Mouse (Mus musculus): ENCODE measurements at regions not wholly inside any gene's neighbourhood (a gene's known extent, or its start where the extent isn't known, plus 50 kb on each side); places are given as distances from the start of the nearest gene placed in this dataset.

DNA sequence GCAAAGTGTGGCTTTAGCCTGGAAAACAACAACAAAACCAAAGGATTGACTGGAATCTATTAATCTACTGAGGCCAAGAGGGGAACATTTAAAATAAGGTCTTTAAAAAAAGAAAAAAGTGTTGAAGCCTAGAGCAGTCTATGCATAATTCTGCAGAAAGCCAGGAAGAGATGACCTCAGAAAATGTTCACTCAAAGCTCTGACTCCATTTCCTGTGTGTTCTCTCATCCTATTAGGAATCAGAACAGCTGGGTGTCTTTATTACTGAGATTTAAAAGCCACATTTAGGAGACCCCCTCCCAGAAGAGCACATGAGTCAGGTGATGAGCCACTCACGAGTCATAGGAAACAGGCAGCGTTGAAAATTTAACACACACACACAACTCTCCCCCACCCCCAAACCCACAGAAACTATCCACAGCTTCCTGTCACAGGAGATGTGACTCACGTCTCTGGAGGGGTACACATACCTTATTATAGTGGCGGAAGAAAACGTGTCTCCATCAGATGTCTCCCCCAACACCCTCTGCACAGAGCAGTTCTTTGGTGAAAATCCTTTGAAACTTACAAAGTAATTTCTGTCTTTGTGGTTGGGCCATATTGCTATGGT, 140.2 kb upstream of the Hmga2 start:
- DNase-seq: no peak

DNA sequence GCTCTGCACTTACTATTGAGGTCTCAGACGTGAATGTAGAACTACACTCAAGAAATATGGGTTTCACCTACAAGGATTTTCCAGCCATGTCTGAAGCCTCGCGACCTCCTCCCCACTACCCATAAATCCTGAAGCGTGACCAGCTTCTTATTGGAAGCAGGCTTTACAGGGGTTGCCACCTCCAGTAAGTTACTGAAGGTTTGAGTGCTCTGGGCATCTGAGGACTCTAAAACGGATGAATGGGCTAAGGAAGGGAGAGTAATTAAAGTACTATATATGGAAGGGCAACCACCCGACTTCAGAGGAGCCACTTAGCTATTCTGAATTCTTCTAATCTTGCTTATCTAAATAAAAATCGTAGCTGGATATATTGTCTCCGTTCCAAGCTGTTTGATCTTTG, 136.1 kb upstream of the Hmga2 start:
- DNase-seq: no peak

DNA sequence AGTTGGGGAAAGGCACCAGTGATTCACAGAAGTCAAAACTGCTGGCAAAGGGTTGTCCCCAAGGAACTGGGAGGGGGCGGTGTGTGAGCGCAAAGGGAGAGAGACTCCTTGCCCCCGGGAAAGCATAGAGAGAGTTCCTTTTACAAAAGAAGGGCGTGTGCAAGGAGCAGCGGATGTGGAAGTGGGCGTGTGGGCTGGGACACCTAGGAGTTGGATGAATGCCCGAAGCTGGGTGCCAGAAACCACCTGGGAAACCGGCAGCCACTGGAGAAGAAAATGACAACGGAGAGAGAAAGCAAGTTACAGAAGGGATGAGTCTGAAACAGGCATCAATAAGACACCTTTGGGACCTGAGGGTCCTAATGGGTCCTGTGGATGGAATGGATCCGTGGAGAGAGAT, 133.8 kb upstream of the Hmga2 start:
- DNase-seq: no peak

DNA sequence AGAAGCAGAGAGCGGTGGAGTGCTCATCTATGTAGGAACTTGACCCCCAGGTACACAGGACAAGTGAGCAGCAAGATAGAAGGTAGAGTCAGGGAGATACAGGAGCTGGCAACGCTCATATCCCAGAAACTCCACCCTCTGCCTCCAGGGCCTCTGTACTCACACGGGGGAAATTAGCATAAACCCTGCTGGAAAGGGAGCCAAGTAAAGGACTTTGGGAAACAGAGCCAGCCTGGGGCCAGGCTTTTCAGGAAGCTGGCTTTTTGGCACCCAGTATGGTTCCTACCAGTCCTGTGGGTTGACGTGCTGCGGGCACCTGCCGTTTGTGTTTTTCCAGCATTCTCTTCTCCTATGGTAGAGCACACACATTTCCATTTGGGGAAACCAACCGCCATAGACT, 128.2 kb upstream of the Hmga2 start:
- no peak for DNase-seq

DNA sequence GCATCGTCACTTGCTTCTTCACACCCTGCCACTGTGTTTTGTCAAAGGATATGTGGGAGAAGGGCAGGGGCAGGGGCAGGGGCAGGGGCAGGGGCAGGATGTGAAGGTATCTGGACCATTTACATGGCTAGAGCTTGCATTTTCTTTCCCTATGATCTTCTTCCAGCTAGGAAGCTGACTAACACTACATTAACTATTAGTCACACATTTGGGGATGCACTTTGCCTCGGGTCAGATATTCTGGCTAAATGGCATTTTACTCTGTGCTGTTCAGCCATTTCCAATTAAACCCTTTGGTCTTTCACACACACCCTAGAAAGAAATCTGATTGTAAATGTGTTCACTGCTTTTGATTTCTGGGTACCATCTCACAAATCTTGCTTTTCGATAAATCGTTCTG, 126.9 kb upstream of the Hmga2 start:
- DNase-seq: no peak

DNA sequence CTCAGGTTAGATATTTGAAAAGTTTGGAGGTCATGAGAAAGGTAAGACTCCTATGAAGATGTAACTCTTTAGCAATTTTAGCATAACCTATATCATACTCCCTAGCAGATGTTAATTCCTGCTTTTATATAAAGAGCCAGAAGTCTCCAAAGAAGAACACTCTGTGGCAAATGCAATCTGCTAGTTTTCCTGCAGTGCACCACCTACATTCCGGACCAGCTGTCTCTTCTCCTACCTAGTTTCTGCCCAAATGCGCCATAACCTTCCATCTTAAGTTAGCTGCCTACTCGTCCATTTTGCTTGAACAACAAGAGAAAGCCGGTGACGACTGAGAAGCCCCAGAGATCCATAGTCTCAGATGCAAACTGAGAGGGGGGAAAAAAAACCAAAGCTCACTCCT, 124.5 kb upstream of the Hmga2 start:
- DNase-seq: no peak

DNA sequence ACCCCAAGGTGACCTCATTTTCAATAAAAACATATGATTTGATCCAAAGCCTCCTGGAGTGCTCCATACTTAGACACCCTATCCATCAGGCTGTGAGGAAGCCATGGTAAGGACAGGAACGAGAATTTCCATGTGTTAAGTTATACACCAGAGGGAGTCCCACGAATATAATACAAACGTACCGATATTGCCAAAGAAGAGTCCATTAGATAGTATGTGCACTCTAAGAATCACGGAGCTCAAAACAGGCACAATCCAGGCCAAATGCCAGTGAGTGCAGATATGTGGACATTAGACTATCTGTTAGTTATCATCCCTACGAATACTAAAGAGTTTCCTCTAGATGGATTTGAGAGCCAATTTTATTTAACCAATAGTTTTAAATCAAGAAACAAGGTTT, 123.3 kb upstream of the Hmga2 start:
- no peak for DNase-seq

DNA sequence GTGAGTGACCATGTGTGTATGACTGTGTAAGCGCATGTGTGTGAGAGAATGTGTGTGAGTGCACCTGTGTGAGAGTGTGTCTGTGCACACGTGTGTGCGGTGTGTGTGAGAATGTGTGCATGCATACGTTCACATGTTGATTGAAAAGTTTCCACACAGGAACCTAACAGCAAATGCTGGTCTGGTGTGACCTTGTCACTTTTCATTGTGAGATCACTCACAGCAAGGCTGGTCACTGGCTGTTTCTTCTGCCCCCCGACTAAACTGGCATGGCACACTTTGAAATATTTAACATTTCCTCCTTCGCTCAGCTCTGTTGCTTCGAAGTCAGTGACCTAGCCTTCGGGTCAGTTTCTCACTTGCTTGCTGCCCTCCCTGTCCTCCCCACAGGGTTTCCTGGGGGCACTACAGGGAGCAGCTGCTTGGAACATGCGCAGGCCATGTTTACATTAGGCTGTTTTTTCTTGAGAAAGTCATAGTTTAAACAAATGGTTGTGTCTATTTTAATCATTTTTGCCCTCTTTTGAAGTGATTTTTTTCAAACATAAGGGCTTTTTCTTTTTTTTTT, 121.1 kb upstream of the Hmga2 start:
- DNase-seq: no peak

DNA sequence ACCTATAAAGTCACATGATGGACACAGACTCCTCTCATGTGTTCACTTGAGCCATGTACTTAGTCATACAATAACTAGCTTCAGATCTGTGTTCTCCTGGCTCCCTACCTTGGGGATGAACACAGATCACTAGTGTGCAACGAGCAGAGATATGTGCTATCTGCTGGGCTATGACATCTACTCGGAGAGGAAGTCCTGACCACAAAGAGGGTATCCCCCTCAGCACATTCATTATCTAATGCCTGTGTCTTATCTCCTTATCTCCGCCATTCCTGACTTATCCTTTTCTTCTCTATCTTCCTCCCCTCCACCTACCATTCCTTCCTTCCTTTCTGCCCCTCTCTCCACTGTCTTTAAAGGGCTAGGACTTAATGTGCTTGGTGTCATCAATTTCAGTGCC, 118.9 kb upstream of the Hmga2 start:
- no peak for DNase-seq

DNA sequence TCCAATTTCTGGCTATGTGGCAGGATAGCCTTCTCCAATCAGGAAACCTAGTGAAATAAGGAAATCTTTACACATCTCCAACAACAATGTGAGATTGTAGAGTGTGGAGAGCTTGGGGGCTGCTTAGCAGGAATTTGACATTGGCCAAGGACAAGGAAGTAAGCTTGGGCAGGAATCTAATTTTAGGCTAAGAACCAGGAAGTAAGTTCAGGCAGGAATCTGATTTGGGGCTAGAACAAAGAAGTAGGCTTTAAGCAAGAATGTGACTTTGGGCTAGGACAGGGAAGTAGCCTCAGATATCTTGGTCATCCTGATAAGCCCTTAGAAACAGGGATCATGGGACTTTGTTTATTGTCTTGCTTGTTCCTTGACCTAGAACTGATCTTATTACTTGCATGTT, 117.6 kb upstream of the Hmga2 start:
- DNase-seq: no peak

DNA sequence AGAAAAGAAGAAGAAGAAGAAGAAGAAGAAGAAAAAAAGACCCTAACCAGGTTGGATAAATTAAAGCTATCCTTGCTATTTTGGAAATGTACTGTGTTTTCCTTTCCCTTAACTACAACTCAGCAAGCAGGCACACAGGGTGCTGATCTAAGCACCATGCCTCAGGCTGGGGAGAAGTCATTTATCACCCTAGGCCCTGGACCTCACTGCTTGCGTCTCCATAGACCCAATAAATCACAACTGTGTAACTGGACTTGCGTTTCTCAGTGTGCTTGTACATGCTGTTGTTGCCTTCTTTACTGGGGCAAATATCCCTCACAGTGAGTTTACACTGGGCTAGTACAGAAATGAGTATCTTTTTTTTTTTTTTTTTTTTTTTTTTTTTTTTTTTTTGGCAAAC, 113.4 kb upstream of the Hmga2 start:
- no peak for DNase-seq

DNA sequence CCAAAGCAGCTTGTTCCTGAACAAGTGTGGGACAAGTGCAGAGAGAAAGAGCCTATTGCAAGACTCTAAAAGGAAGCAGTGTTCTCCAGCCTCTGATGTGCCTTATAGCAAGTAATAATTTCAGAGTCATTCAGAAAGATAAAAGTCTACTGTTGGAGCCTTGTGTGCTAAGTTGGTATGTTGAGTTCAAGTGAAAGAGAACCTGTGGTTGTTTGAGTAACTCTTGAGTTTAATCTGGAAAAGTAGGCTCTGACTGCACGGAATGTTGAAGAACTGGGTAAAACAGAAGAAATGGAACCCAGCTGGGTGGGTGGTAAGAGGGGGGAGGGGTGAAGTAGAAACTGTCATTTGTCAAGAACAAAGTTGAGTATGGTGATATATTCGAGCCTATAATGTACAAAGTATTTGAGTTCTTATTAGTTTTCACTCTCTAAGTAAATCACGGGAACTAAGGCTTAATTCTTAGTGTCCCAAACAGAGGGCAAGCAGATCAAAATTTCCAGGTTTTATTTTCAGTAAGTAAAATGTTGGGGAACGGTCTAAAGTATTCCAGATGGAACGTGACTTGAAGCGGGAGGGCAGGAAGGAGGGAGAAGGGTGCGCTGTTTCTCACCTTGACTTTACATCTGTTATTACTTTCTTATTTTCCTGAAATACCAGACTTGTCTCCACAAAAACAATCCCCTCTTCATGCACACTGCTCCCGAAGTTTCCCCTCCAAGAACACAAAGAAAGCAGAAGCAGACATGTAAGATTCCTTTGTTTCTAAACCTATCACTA, 111.8 kb upstream of the Hmga2 start:
- no peak for DNase-seq

DNA sequence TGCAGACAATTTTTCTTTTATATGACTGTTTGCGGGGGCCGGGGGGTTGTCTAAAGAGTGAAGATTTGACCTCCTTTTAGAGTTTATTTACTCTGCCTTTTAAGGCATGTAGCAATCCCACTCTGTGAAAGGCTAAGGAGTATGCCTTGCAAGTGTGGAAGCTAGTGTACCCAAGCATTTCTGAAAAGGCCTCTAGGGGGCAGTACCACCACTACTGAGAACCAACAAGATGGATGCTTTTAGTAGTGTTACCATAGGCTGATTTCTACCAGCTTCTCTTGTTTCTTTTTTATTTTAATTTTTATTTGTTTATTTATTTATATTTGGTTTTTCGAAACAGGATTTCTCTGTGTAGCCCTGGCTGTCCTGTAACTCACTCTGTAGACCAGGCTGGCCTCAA, 110.9 kb upstream of the Hmga2 start:
- DNase-seq: no peak

DNA sequence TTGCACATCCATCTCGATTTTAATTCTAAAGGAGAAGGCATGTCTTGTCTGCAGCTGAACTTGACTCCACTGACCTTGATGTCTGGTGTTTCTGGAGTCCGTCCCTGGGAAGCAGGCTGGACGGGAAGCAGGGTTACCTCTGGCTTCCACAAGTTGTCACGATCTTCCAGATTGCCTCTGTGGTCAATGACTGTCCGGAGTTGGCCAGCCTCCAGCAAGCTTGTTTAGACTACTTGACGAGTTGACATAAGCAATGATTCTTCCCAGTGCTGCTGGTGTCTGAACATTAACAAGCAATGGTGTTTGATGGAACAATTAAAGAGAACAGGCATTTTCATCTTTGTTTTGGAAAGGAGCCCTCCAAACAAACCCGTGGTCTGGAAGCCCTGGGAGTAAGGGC, 106.2 kb upstream of the Hmga2 start:
- no peak for DNase-seq

DNA sequence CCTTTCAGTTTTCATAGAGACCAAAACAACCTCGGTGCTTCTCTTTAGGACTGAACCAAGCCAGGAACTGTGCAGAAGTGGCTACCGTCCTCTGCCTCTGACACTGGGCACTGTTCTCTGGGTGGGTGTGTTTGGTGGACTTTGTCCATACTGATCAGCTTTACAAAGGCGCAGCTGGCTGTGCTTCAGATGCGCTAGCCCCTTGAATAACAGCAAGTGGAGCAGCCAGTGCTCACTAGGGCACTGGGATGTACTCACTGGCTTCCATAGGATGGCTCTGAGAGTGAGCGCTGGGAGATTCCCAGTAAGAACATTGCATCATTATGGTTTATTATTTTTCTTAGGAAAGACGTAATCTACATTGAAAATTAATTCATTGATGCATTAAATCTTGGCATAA, 105.3 kb upstream of the Hmga2 start:
- DNase-seq: no peak

DNA sequence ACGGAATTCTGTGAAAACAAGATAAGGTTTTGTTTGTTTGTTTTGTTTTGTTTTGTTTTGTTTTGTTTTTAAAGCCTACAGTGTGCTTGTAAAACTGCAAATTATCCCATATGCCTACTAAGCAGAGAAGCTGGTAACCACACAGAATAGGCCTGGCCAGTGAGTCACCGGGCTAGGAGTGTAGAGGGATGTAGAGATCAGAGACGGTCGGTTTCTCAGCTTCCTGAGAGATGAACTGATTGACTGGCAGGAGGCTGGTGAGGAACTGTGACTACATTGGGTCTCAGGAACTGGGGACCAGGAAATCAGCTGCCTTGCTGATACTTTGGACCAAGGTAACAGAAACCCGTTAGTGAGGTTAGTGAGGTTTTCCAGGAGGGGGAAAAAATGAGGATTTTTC, 100.6 kb upstream of the Hmga2 start:
- no peak for DNase-seq

DNA sequence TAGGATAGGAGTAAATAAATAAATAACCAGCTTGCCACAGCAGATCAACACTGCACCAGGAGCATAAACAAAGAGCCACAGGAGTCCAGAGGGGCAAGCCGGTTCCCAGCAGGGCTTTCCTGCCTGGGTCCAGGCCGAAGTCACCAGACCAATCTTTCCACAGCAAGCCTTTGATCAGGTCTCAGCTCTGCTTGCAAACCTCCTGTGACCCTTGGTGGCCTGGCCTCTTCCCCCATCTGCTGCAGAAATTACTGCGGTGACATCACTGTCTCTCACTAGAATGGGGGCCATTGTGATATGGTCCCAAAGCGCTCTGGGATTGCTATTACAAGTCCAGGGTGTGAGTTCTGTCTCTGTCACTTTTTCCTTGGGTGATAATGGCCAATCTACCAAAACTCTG, 99.9 kb upstream of the Hmga2 start:
- no peak for DNase-seq

DNA sequence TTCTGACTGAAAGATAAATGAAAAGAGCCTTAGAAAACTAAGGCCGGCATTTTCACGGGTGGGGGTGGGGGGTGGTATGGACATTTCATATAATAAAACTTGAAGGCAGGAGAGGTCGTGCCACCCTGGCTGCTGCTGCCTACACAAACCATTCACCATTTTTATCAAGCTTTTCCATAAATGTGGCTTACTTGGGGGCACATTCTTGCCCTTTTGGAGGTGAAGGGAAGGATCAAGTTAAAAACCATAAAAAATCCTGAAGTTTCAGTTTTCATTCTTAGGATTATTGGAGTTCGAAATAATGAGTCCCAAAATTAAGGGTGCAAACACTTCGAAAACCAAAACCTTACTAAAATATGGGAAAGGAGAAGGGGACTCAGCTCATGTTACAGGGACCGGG, 95.1 kb upstream of the Hmga2 start:
- DNase-seq: no peak

DNA sequence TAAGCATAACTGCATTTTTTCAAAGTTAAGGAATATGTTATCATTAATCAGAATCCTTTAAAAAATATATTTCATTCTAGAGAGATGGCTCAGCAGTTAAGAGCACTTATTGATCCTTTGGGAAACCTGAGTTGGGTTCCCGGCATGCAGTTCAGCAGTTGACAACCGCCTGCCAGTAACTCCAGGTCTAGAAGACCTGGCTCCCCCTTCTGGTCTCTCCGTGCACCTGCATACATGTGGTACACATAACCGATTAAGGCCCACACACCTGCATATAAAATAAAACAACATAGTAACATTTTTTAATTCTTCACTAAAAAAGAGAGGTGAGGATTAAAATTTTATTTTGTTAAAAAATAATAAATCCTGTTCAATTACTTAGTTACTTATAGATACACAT, 89.7 kb upstream of the Hmga2 start:
- DNase-seq: no peak

DNA sequence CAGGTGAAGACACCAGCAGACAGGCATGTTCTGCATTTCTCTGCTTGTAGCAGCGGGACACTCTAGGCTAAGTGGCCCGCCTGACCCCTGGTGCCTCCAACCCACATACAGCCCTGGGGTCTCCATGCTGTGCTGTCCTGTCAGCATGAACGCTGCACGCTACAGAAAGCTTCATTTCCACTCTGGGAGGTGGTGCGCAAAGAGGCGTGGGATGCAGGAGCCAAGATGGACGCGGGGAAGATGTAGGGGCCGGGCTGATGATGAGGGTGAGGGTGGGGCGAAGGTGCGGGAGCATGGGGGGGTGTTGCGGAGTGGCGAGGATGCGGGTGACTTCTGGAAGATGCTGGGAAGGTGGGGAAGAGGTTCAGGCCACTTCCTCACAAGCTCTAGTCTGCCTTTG, 88.6 kb upstream of the Hmga2 start:
- DNase-seq: no peak

DNA sequence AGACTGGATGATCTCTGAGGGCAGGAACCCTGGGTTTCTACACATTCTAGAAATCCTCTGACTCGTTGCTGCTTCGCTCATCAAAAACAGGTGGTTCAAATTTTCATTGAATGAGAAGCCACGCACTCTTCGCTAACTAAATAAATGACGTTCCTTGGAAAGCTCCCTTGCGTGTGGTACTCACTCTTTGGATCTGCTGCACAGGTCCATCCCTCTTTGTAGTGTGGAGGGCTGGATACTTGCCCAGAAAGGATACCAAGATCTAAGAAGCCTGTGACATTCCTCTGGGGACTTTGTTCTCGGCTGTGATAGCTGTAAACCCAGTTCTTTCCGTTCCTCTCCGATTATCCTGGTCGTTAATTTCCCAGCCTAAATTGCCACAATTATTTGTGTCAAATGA, 87.7 kb upstream of the Hmga2 start:
- no peak for DNase-seq

DNA sequence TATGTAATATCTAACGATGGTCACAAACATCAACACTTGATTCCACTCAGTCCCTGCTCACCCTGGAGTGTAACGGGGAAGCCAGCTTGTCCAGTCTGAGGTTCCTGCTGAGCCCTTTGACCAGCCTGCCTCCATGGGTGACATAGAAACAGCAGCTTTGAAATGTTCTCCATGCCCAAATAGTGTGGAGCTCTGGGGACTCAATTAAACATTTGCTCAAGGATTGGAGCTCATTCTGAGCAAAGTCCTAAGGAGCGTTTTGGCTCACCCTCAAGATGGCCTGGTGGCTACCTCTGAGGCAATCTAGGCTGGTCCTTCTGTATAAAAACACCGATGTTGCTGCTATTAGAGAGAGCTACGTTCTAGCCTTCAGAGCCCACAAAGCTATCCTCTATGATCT, 85.6 kb upstream of the Hmga2 start:
- no peak for DNase-seq

DNA sequence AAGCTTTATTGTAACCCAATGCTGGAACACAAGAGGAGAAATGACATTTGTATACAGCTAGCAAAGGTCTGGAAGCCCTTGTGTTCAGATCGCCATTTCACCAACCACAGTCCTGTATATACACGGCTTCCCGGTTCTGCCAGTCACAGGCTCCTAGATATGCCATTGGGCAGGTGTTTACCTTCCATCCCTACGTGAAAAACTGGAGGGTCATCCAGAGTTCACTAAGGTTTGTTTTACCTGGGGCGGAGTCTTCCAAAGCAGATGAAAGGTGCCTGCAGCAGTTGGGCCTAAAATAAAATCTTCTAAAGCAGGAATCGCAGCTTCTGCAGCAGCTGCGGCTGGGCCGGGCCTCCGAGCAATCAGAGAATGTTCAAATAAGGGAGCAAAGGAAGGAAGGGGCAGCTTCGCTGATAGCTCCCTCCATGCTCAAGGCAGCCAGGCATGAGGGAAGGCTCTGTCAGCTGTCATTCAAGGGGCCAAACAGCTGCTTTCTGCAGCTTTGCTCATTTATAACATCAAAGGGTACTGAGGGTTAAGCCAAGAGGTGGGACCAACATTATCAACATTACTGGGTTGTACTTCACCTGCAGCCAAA, 81.7 kb upstream of the Hmga2 start:
- no peak for DNase-seq

DNA sequence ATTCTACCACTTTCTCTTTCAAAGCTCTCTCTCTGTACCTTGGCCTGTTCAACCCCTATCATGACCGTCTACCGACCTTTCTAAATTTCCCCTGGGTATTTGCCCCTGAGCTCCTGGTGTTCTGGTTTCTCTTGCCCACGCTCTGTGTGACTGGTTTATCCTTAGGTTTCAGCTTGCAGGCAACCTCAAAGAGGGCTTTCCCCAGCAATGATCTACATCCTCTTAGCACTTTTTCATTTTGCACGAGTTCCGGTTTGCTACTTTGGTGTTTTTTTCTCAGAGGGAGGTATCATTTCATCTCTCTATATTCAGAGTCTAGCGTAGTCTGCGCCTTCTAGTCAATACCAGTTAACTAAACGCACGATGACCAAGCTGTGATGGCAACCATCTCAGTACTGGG, 79.8 kb upstream of the Hmga2 start:
- DNase-seq: no peak

Measured in gastrocnemius, postnatal 25 days (tissue).